Mouse (Mus musculus) stomach, embryonic 14.5 days (tissue): ENCODE data around the gene Lamb1. TPM values are rescaled to one million over a fixed set of nuclear protein-coding genes. Genes with fewer than 3 reads are reported as not detected.

Experiments used
- ATAC-seq: fragments of 200-750 bp; cut with Nextera tagmentation; 2 replicates; pipeline ENCODE4 v1.8.0; 2017; ENCODE audit warnings: low read depth, moderate TSS enrichment; ENCODE audit not compliant: insufficient number of reproducible peaks, insufficient read depth, low FRiP score
- H3K27ac ChIP-seq: fragments of 300-500 bp; sonication (generic); 2 replicates; pipeline ENCODE4 v1.5.1; 2014; ENCODE audit warnings: mild to moderate bottlenecking, low read length, moderate library complexity, mixed read lengths
- H3K27me3 ChIP-seq: fragments of 300-500 bp; sonication (generic); 2 replicates; pipeline ENCODE4 v1.6.1; 2014; ENCODE audit warnings: low read length, control low read depth, mixed read lengths; ENCODE audit not compliant: control insufficient read depth, insufficient read depth
- H3K36me3 ChIP-seq: fragments of 300-500 bp; sonication (generic); 2 replicates; pipeline ENCODE4 v1.6.1; 2014; ENCODE audit warnings: mild to moderate bottlenecking, control low read depth, low read length, moderate library complexity, mixed read lengths; ENCODE audit not compliant: control insufficient read depth, insufficient read depth
- H3K4me1 ChIP-seq: fragments of 300-500 bp; sonication (generic); 2 replicates; pipeline ENCODE4 v1.6.1; 2014; ENCODE audit warnings: low read length, control low read depth, mixed read lengths; ENCODE audit not compliant: control insufficient read depth, insufficient read depth
- H3K4me2 ChIP-seq: fragments of 300-500 bp; sonication (generic); replicated peaks from 2 replicates; pipeline ENCODE4 v1.6.1; 2014; ENCODE audit warnings: low read depth, low read length, control low read depth
- H3K4me3 ChIP-seq: fragments of 300-500 bp; sonication (generic); 2 replicates; pipeline ENCODE4 v1.5.1; 2014; ENCODE audit warnings: low read depth, low read length, control low read depth
- H3K9ac ChIP-seq: fragments of 300-500 bp; sonication (generic); replicated peaks from 2 replicates; pipeline ENCODE4 v1.6.1; 2014; ENCODE audit warnings: low read depth, mild to moderate bottlenecking, control low read depth, low read length, moderate library complexity, mixed read lengths
- H3K9me3 ChIP-seq: fragments of 300-500 bp; sonication (generic); 2 replicates; pipeline ENCODE4 v1.6.1; 2016; ENCODE audit warnings: low read depth, low read length, control low read depth; ENCODE audit not compliant: control insufficient read depth
- WGBS: fragments of 180-500 bp; shearing (Covaris S2); extraction: QIAGEN DNeasy Blood & Tissue Kit; methylation state at CpG from one replicate; pipeline ENCODE4 v1.1.7; 2014; 5-methylcytosine and 5-hydroxymethylcytosine counted together
- polyA plus RNA-seq: library from polyadenylated mRNA; unstranded; fragments of >200 nt; fragmentation: Nextera tagmentation; extraction: Ambion mirVana; gene quantifications from 2 replicates; pipeline ENCODE4 v1.2.1, GENCODE M21; 2014

Gene Lamb1
- polyA plus RNA-seq, 1 experiment from 2014 or later, result 98.2 TPM

DNA sequence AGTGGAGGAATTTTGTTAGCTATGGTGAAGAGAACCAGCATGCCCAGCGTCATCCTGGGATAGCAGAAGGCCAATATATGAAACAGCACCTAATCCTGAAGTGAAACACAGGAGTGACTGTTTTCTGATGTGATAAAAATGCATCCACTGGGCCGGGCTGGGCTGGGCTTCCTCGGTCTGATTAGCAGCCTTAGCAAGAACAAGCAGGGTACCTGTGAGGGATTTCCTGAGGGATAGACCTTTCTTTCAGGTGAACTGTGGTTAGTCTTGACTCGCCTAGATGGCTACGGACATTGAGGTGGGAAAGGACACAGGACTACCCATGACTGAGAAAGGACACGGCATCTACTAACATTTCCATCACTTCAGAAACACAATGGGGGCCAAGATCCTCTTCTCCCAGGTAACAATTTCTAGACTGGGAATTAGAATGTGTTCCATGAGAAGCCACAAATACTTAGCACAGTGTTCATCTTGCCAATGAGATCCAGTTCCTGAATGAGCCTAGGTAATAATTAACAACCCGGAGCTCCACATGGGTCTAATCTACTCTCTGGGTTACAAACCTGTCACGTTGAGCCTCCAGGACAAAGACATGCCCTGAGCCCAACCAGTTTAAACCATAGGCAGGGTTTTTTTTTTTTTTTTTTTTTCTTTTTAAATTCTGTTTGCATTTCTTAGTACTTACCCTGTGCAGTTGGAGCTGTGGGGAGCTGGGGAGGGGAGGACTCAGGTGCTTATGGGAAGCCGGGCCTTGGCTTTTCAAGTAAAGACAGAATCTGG, 8.7 kb upstream of the Lamb1 start:
- peak; percentile 92 for ATAC-seq
- Histone ChIP-seq H3K9me3 (no peaks in the 10 kb centered on the region), H3K9ac (no peak overlapping the region), H3K4me3 (no peak overlapping the region), H3K27ac (peak overlapping the region; percentile 86), H3K4me1 (peaks cover 20% of the 10 kb centered on the region; the same call in 1 of the 2 replicates), H3K27me3 (no peaks in the 10 kb centered on the region), H3K36me3 (no peaks in the 10 kb centered on the region), H3K4me2 (no peak overlapping the region)
- 59% methylated on average over 9 of the region's 9 CpGs for WGBS

DNA sequence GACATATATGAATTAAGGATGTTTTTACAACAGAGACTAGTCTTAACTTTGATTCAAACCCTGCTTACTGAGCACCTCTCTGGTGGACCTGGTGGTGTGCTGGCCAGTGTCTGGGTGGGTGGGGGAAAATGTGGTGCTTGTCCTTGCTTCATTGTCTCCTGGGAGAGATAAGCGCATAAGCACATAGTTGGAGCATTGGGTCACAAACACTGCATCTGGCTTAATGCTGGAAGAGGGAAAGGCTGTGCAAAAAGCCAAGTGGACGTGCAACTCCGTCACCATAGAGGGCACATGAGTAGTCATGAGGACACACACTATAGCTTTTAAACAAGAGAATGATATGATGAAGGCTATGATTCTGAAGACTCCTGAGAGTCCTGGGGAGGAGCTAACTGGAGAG, 3.2 kb upstream of the Lamb1 start:
- no peak overlapping the region for H3K4me3 ChIP-seq
- no peaks in the 10 kb centered on the region for H3K36me3 ChIP-seq
- no peak overlapping the region for H3K4me2 ChIP-seq
- H3K9ac ChIP-seq, result no peak overlapping the region
- peaks cover 9% of the 10 kb centered on the region for H3K4me1 ChIP-seq
- H3K27ac ChIP-seq, result no peak overlapping the region
- no peaks in the 10 kb centered on the region for H3K27me3 ChIP-seq
- no peaks in the 10 kb centered on the region for H3K9me3 ChIP-seq
- 74% methylated on average over 3 of the region's 3 CpGs for WGBS
- no peak for ATAC-seq

DNA sequence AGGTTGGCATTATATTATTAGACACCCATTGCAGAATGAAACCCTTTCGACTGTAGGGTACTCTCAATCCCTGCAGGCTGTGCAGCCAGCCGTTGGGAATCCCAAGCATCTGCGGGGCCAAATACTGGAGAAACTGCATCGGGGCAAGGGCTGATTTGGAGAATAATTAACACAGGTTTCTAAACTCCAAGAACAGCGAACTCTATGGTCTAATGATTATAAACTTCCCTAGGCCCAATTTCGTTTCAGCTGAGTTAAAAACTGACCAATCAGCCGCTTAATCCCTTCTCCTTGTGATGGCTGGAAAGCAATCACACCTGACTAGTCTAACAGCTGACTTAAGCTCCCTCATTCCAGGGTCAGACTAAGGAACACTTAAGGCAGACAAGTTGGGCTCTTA, 1.1 kb upstream of the Lamb1 start:
- H3K4me1 ChIP-seq, result peaks cover 28% of the 10 kb centered on the region
- H3K27ac ChIP-seq, result no peak overlapping the region
- 39% methylated on average over 7 of the region's 7 CpGs for WGBS
- H3K4me2 ChIP-seq, result peak overlapping the region; percentile 87
- no peak overlapping the region for H3K4me3 ChIP-seq
- H3K9ac ChIP-seq, result no peak overlapping the region
- H3K9me3 ChIP-seq, result no peaks in the 10 kb centered on the region
- H3K36me3 ChIP-seq, result peaks cover 8% of the 10 kb centered on the region; the same call in 1 of the 2 replicates
- H3K27me3 ChIP-seq, result no peaks in the 10 kb centered on the region
- ATAC-seq, result no peak

DNA sequence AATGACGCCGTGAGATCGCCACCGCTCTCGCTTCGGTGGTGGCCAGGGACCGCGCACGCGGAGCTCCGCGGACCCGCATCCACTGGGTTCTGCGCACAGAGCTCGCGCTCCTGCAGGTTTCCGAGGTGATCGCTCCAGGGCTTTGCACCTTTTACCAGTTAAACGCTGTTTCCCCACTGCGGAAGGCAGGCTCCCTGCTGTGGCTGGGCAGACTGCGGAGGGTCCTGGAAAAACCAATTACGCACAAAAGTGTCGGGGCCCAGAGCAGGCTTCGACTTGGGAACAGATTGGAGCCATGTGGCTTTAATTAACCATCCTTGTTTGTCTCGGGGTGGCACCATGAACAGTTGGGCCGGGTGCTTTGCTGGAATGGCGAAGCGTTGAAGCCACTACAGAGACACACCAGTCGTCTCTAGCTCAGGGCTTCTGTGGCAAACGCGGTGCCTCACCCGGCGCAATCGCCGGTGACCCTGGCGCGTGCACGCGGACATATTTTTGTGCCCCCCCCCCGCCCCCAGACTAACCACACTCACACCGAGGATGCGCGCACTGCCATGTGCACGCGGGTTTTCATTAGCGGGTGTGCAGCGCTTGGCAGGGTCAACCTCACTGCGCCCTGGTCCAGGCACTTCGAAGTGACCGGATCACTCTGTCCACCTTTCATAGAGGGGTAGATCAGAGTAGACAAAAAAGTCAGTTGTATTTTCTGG, 843 bp downstream of the Lamb1 start:
- peak overlapping the region; percentile 87 for H3K4me2 ChIP-seq
- peak overlapping the region; percentile 68 for H3K4me3 ChIP-seq
- H3K27ac ChIP-seq, result peak overlapping the region; percentile 91
- peaks cover 43% of the 10 kb centered on the region for H3K4me1 ChIP-seq
- ATAC-seq, result no peak
- no peaks in the 10 kb centered on the region for H3K9me3 ChIP-seq
- H3K27me3 ChIP-seq, result no peaks in the 10 kb centered on the region
- peaks cover 25% of the 10 kb centered on the region; the same call in 1 of the 2 replicates for H3K36me3 ChIP-seq
- WGBS, result under 1% methylated on average over 50 of the region's 50 CpGs
- H3K9ac ChIP-seq, result peak overlapping the region; percentile 89

DNA sequence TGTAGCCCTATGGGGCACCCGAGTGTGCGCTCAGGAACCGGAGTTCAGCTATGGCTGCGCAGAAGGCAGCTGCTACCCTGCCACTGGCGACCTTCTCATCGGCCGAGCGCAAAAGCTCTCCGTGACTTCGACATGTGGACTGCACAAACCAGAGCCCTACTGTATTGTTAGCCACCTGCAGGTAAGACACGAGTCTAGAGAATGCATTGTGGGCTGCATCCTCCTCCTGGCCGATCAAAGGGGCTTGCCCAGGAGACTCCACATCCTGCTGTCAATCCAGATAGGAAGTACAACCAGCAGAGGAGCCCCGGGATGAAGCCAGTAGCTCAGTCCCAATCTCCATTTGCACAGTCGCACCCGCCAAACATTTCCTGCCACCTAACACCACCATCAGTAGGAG, 1.7 kb downstream of the Lamb1 start:
- H3K27ac ChIP-seq, result peak overlapping the region; percentile 91; the same call in 1 of the 2 replicates
- no peaks in the 10 kb centered on the region for H3K9me3 ChIP-seq
- peak overlapping the region; percentile 68 for H3K4me3 ChIP-seq
- 6% methylated on average over 15 of the region's 15 CpGs for WGBS
- peak overlapping the region; percentile 87 for H3K4me2 ChIP-seq
- no peak for ATAC-seq
- H3K9ac ChIP-seq, result peak overlapping the region; percentile 89
- no peaks in the 10 kb centered on the region for H3K27me3 ChIP-seq
- peaks cover 51% of the 10 kb centered on the region for H3K4me1 ChIP-seq
- peaks cover 27% of the 10 kb centered on the region; the same call in 1 of the 2 replicates for H3K36me3 ChIP-seq

DNA sequence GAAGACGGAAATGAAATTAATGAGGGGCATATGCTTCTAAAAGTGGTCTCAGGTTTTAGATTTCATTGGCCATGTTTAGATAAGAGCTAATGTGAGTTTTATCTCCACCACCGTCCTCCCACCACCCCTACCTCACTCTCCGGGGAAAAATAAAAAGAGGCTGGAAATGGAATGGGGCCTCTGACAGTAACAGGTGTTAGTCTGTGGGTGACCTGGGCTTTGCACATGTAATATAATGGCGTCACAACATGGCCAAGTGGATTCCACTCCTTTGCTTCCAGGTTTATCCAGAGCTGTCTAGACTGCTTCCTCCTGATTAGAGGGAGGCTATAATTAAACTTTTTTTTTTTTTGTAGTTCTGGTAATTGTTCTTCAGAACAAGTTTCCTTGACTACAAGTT, 2.3 kb downstream of the Lamb1 start:
- H3K9ac ChIP-seq, result peak overlapping the region; percentile 89; the same call in 1 of the 2 replicates
- no peak overlapping the region for H3K27ac ChIP-seq
- 23% methylated on average over 4 of the region's 4 CpGs for WGBS

DNA sequence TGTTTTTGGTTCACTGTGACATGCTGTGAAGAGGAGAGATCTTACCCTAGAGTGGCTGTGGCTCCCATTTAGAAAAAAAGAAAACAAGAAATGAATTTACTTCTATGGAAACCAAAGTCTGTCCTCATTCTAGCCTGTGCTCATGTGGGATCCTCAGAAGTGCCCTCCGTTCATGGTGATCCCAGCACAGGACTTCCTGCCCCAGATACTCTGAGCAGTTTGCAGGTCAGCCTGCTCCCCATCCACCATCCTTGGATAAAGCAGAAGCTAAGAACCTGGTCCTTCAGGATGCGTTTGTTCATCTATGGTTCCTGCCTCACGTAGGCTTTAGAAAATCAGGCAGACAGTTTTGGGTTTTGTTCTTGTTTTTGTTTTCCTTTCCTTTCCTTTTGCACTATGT, 3.3 kb downstream of the Lamb1 start:
- H3K36me3 ChIP-seq, result peaks cover 43% of the 10 kb centered on the region
- 72% methylated on average over 3 of the region's 3 CpGs for WGBS
- ATAC-seq, result no peak
- H3K4me3 ChIP-seq, result no peak overlapping the region; the same call in 1 of the 2 replicates
- no peak overlapping the region for H3K27ac ChIP-seq
- no peaks in the 10 kb centered on the region for H3K9me3 ChIP-seq
- no peaks in the 10 kb centered on the region for H3K27me3 ChIP-seq
- H3K4me2 ChIP-seq, result peak overlapping the region; percentile 87
- H3K4me1 ChIP-seq, result peaks cover 55% of the 10 kb centered on the region
- no peak overlapping the region for H3K9ac ChIP-seq

More for the DNA sequence above, 2.3 kb downstream of the Lamb1 start:
- ATAC-seq, result no peak
- H3K4me1 ChIP-seq, result peaks cover 58% of the 10 kb centered on the region
- no peaks in the 10 kb centered on the region for H3K27me3 ChIP-seq
- no peaks in the 10 kb centered on the region for H3K9me3 ChIP-seq
- peaks cover 34% of the 10 kb centered on the region for H3K36me3 ChIP-seq
- H3K4me2 ChIP-seq, result peak overlapping the region; percentile 87
- peak overlapping the region; percentile 68 for H3K4me3 ChIP-seq

DNA sequence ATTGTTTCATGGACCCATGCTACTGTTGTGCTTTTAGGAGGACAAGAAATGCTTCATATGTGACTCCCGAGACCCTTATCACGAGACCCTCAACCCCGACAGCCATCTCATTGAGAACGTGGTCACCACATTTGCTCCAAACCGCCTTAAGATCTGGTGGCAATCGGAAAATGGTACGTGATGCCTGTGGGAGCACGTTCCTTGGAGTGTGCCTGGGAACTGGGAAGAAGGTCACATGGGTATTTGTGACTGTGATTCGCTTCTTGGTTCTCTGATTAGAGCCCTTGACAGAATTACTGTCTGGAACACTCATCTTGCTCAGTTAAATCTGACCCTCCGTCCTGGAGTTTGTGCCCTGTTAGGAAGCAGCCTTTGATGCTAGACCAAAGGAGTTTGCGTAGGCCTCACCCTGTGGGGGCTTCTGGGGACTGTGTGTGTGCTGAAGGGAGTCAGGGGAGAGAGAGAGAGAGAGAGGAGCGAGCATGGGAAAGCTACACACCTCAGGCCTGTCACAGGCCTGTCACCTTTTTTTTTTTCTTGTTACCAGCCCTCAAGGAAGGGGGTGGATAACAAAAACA, 4.1 kb downstream of the Lamb1 start:
- Histone ChIP-seq H3K4me3 (no peak overlapping the region), H3K27me3 (no peaks in the 10 kb centered on the region), H3K9me3 (no peaks in the 10 kb centered on the region), H3K4me1 (peaks cover 58% of the 10 kb centered on the region), H3K27ac (0 out of 2 replicates have a peak overlapping the region, but pooled peaks have one; percentile 58), H3K9ac (no peak overlapping the region), H3K36me3 (peaks cover 51% of the 10 kb centered on the region), H3K4me2 (0 out of 2 replicates have a peak overlapping the region, but pooled peaks have one; percentile 8)
- 62% methylated on average over 12 of the region's 12 CpGs for WGBS
- no peak for ATAC-seq
